Mouse (Mus musculus) lung, adult 2 months (tissue): Measurements from ENCODE around the gene Peak1.

Source experiments
- CTCF ChIP-seq: fragments of 200-500 bp; IDR thresholded peaks from 2 replicates; pipeline ENCODE4 v1.5.1; 2011; ENCODE audit warnings: mild to moderate bottlenecking, low read length, control low read depth; ENCODE audit not compliant: insufficient read depth
- POLR2A ChIP-seq: fragments of 200-500 bp; IDR thresholded peaks from 2 replicates; pipeline ENCODE4 v1.6.1; 2011; ENCODE audit warnings: low read depth, mild to moderate bottlenecking, control low read depth, low read length, borderline replicate concordance; ENCODE audit errors: extremely low read depth

DNA sequence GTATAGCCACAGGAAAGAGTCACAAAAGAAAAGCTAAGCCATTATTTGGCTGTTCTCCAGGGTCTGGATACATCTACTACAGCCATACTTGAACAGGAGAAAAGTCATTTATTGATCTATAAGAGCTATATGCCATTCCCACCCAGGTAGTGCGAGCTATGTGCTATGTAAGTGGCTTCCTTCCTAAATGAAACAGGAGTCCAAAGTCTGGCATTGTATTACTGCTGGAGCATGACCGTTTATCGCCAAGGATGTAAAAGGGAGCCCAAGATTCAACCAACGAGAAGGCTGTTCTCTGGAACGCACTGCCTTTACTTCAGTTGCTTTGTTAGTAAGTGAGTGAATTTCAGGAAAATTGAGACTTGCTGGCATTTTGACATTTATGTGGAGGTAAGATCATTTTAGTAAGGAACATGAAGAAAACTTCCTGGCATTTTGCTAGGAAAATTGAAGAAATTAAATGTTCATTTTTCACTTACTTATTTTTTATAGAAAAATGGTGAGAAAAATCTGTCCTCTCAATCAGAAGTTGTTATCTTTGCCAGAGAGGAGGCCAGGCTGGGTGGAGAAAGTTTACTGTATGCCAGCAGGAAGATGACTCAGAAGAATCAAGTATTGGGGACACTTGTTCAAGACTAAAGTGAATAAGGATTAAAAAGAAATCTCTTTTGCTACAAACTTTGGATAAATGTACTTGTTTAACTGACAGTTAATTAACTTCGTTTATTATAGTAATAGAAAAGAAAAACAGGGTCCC lies 162.0 kb downstream of the Peak1 start:
- no peak for TF ChIP-seq POLR2A
- TF ChIP-seq CTCF = no peak
